Mouse (Mus musculus): ENCODE results near the gene Cdip1. TPM values are rescaled to one million over a fixed set of nuclear protein-coding genes. Genes with fewer than 3 reads are reported as not detected.

Cdip1 gene
- polyA plus RNA-seq, 1 experiment from 2014 or later: 127 TPM

- Histone ChIP-seq H3K4me1 (ENCODE audit: control insufficient read depth, insufficient read depth, low read length) (no peaks in the 10 kb centered on the region), H3K27ac (ENCODE audit: low read length) (no peak overlapping the region), H3K4me3 (ENCODE audit: low read depth, low read length) (no peak overlapping the region), H3K36me3 (ENCODE audit: control insufficient read depth, insufficient read depth, low read length) (peaks cover 20% of the 10 kb centered on the region), H3K9ac (ENCODE audit: low read depth, low read length) (no peak overlapping the region), H3K9me3 (replicated peaks; ENCODE audit: control insufficient read depth, low read length, poor library complexity, severe bottlenecking) (no peaks in the 10 kb centered on the region), H3K4me2 (ENCODE audit: low read length) (no peak overlapping the region), H3K27me3 (ENCODE audit: control insufficient read depth, insufficient read depth, low read depth, low read length) (no peaks in the 10 kb centered on the region)
- no peak for ATAC-seq
- WGBS: 96% methylated on average over 4 of the region's 4 CpGs
Observed at GRCm38 (mm10) chr16:4711173-4711572, 78.9 kb downstream of the Cdip1 start.

GRCm38 (mm10) chr16:4705541-4705940 is 84.6 kb downstream of the Cdip1 start:
- no peak for ATAC-seq
- no peaks in the 10 kb centered on the region for H3K9me3 ChIP-seq (replicated peaks; ENCODE audit: control insufficient read depth, low read length, poor library complexity, severe bottlenecking)
- 75% methylated on average over 4 of the region's 4 CpGs for WGBS
- peaks cover 48% of the 10 kb centered on the region for H3K36me3 ChIP-seq (ENCODE audit: control insufficient read depth, insufficient read depth, low read length)
- H3K27me3 ChIP-seq (ENCODE audit: control insufficient read depth, insufficient read depth, low read depth, low read length): no peaks in the 10 kb centered on the region
- no peaks in the 10 kb centered on the region for H3K4me1 ChIP-seq (ENCODE audit: control insufficient read depth, insufficient read depth, low read length)
- no peak overlapping the region for H3K4me2 ChIP-seq (ENCODE audit: low read length)
- no peak overlapping the region for H3K4me3 ChIP-seq (ENCODE audit: low read depth, low read length)
- no peak overlapping the region for H3K9ac ChIP-seq (ENCODE audit: low read depth, low read length)
- H3K27ac ChIP-seq (ENCODE audit: low read length): no peak overlapping the region

- ATAC-seq: no peak
- Histone ChIP-seq H3K27me3 (ENCODE audit: control insufficient read depth, insufficient read depth, low read depth, low read length) (no peaks in the 10 kb centered on the region), H3K36me3 (ENCODE audit: control insufficient read depth, insufficient read depth, low read length) (peaks cover 59% of the 10 kb centered on the region), H3K9ac (ENCODE audit: low read depth, low read length) (no peak overlapping the region), H3K4me1 (ENCODE audit: control insufficient read depth, insufficient read depth, low read length) (no peaks in the 10 kb centered on the region), H3K4me2 (ENCODE audit: low read length) (no peak overlapping the region), H3K9me3 (replicated peaks; ENCODE audit: control insufficient read depth, low read length, poor library complexity, severe bottlenecking) (no peaks in the 10 kb centered on the region), H3K4me3 (ENCODE audit: low read depth, low read length) (no peak overlapping the region), H3K27ac (ENCODE audit: low read length) (no peak overlapping the region)
- 72% methylated on average over 1 of the region's 1 CpGs for WGBS
Observed at GRCm38 (mm10) chr16:4702646-4703045, 87.4 kb downstream of the Cdip1 start.

GRCm38 (mm10) chr16:4701211-4701610 is 88.9 kb downstream of the Cdip1 start:
- Histone ChIP-seq H3K27ac (ENCODE audit: low read length) (no peak overlapping the region), H3K36me3 (ENCODE audit: control insufficient read depth, insufficient read depth, low read length) (peaks cover 62% of the 10 kb centered on the region), H3K4me2 (ENCODE audit: low read length) (no peak overlapping the region), H3K9me3 (replicated peaks; ENCODE audit: control insufficient read depth, low read length, poor library complexity, severe bottlenecking) (no peaks in the 10 kb centered on the region), H3K9ac (ENCODE audit: low read depth, low read length) (no peak overlapping the region), H3K4me1 (ENCODE audit: control insufficient read depth, insufficient read depth, low read length) (no peaks in the 10 kb centered on the region), H3K4me3 (ENCODE audit: low read depth, low read length) (no peak overlapping the region), H3K27me3 (ENCODE audit: control insufficient read depth, insufficient read depth, low read depth, low read length) (no peaks in the 10 kb centered on the region)
- ATAC-seq: no peak
- WGBS: 95% methylated on average over 3 of the region's 3 CpGs

Other genes with a start within 250 kb of the Cdip1 start
- gene Srl, start 248.5 kb downstream of the Cdip1 start, polyA plus RNA-seq (2015; fragmentation: Nextera tagmentation; extraction: Ambion mirVana): 23.0 and 27.4 TPM in 2 replicates
- gene Tfap4, start 230.4 kb downstream of the Cdip1 start, polyA plus RNA-seq (2015; fragmentation: Nextera tagmentation; extraction: Ambion mirVana): 8.0 and 9.1 TPM in 2 replicates
- gene Glis2, start 195.6 kb downstream of the Cdip1 start, polyA plus RNA-seq (2015; fragmentation: Nextera tagmentation; extraction: Ambion mirVana): 13.0 and 14.0 TPM in 2 replicates
- gene Pam16, start 165.3 kb downstream of the Cdip1 start, polyA plus RNA-seq (2015; fragmentation: Nextera tagmentation; extraction: Ambion mirVana): 144 and 153 TPM in 2 replicates
- 4.2 and 4.3 TPM in 2 replicates for gene Vasn, start 150.4 kb downstream of the Cdip1 start, polyA plus RNA-seq (2015; fragmentation: Nextera tagmentation; extraction: Ambion mirVana)
- 69.2 and 70.2 TPM in 2 replicates for gene Dnaja3, start 150.3 kb downstream of the Cdip1 start, polyA plus RNA-seq (2015; fragmentation: Nextera tagmentation; extraction: Ambion mirVana)
- 32.6 and 36.4 TPM in 2 replicates for gene Coro7, start 110.5 kb downstream of the Cdip1 start, polyA plus RNA-seq (2015; fragmentation: Nextera tagmentation; extraction: Ambion mirVana)
- gene Nmral1, start 70.9 kb downstream of the Cdip1 start, polyA plus RNA-seq (2015; fragmentation: Nextera tagmentation; extraction: Ambion mirVana): 65.9 and 76.5 TPM in 2 replicates
- gene Hmox2, start 63.9 kb downstream of the Cdip1 start, polyA plus RNA-seq (2015; fragmentation: Nextera tagmentation; extraction: Ambion mirVana): 92.7 and 102 TPM in 2 replicates
- gene 4930562C15Rik, start 45.1 kb upstream of the Cdip1 start, polyA plus RNA-seq (2015; fragmentation: Nextera tagmentation; extraction: Ambion mirVana): 0.26 and 0.36 TPM in 2 replicates
- gene Ubald1, start 90.0 kb upstream of the Cdip1 start, polyA plus RNA-seq (2015; fragmentation: Nextera tagmentation; extraction: Ambion mirVana): 54.9 and 63.3 TPM in 2 replicates
- gene Mgrn1, start 96.0 kb upstream of the Cdip1 start, polyA plus RNA-seq (2015; fragmentation: Nextera tagmentation; extraction: Ambion mirVana): 118 and 126 TPM in 2 replicates
- 117 and 119 TPM in 2 replicates for gene Nudt16l1, start 148.5 kb upstream of the Cdip1 start, polyA plus RNA-seq (2015; fragmentation: Nextera tagmentation; extraction: Ambion mirVana)
- 75.1 and 78.8 TPM in 2 replicates for gene Anks3, start 173.9 kb upstream of the Cdip1 start, polyA plus RNA-seq (2015; fragmentation: Nextera tagmentation; extraction: Ambion mirVana)
- gene Sept12, start 207.6 kb upstream of the Cdip1 start, polyA plus RNA-seq (2015; fragmentation: Nextera tagmentation; extraction: Ambion mirVana): not detected in 2 replicates
- 0.91 and 1.7 TPM in 2 replicates for gene Smim22, start 217.0 kb upstream of the Cdip1 start, polyA plus RNA-seq (2015; fragmentation: Nextera tagmentation; extraction: Ambion mirVana)
- 147 and 164 TPM in 2 replicates for gene Rogdi, start 223.3 kb upstream of the Cdip1 start, polyA plus RNA-seq (2015; fragmentation: Nextera tagmentation; extraction: Ambion mirVana)